Mouse (Mus musculus): ENCODE results near the gene Lin28a. TPM values are rescaled to one million over a fixed set of nuclear protein-coding genes. Genes with fewer than 3 reads are reported as not detected.
A peak's percentile ranks its signal among the peaks of the same experiment; 100 is the strongest.

The Lin28a gene
- polyA plus RNA-seq, 1 experiment from 2014 or later, result 0.15 TPM

DNA sequence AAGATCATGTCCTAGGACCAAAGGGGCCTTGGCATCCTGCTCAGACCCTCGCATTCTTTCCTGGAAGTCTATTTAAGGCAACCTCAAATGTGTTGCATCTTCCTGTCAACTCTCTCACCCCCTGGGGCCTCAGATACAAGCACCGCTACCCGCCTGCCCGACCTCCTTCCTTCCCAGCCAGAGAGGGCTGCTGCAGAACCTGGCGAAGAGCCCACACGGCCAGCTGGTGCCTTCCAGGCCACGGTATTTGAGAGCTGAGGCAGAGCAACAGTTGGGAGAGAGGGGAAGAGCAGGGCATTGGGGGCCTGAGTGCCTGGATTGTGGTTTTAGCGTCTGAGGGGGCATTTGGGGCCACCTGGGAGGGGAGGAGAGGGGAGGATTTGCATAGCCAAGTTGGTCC, 33.9 kb upstream of the Lin28a start:
- H3K4me3 ChIP-seq, result no peak overlapping the region
- H3K9ac ChIP-seq, result no peak overlapping the region
- no peak overlapping the region for H3K27ac ChIP-seq
- WGBS, result 25% methylated on average over 8 of the region's 8 CpGs
- ATAC-seq, result no peak
- no peaks in the 10 kb centered on the region for H3K27me3 ChIP-seq
- H3K4me1 ChIP-seq, result peaks cover 6% of the 10 kb centered on the region
- no peaks in the 10 kb centered on the region for H3K36me3 ChIP-seq (ENCODE audit: poor library complexity, severe bottlenecking)
- H3K9me3 ChIP-seq (replicated peaks), result no peaks in the 10 kb centered on the region
- no peak overlapping the region for H3K4me2 ChIP-seq

DNA sequence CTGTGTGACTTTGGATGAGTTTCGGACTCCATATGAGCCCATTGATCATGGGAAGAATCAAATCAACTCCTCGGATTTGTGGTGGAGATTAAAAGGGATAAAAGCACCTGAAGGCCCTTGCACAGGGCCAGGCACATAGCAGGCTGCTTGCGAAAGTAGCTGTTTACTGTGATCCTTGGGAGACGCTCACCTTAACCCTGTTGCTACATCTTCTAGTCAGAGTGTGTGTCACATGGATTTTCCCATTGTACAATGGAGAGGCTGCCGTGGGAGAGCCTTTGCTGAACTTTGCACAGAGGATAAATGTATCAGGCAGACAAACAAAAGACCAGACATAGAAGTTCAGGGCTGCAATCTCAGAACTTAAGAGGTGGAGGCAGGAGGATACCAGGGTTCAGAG, 33.3 kb upstream of the Lin28a start:
- no peak for ATAC-seq
- H3K27ac ChIP-seq, result no peak overlapping the region
- no peak overlapping the region for H3K9ac ChIP-seq
- peaks cover 6% of the 10 kb centered on the region for H3K4me1 ChIP-seq
- H3K36me3 ChIP-seq (ENCODE audit: poor library complexity, severe bottlenecking), result no peaks in the 10 kb centered on the region
- no peaks in the 10 kb centered on the region for H3K9me3 ChIP-seq (replicated peaks)
- no peaks in the 10 kb centered on the region for H3K27me3 ChIP-seq
- no peak overlapping the region for H3K4me3 ChIP-seq
- WGBS, result 82% methylated on average over 5 of the region's 5 CpGs
- no peak overlapping the region for H3K4me2 ChIP-seq

DNA sequence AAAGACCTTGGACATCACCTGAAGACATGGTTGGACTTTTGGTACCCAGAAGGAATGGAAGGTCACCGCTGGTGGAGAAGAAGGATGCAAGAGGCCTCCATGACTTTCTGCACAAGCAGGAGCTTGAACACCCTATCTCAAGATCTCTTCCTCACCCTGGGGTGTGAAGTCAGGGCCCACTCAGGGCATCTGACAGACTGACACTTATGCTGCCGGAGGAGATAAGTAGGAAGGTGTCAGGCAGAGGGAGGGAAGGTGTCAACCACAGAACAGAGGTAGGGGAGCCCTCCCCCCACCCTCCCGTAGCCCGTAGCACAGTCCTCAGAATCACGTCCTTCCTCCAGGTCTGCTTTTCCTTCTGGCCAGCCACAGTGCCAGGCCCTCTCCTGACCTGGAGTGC, 29.0 kb upstream of the Lin28a start:
- 86% methylated on average over 5 of the region's 5 CpGs for WGBS
- Histone ChIP-seq H3K4me3 (no peak overlapping the region), H3K9ac (no peak overlapping the region), H3K27me3 (no peaks in the 10 kb centered on the region), H3K9me3 (replicated peaks) (no peaks in the 10 kb centered on the region), H3K4me1 (peaks cover 2% of the 10 kb centered on the region), H3K4me2 (no peak overlapping the region), H3K27ac (no peak overlapping the region), H3K36me3 (ENCODE audit: poor library complexity, severe bottlenecking) (no peaks in the 10 kb centered on the region)
- ATAC-seq, result no peak

GRCm38 (mm10) chr4:134043041-134043440, 24.4 kb upstream of the Lin28a start:
- peaks cover 6% of the 10 kb centered on the region; the same call in 1 of the 2 replicates for H3K4me1 ChIP-seq
- ATAC-seq, result no peak
- no peaks in the 10 kb centered on the region for H3K9me3 ChIP-seq (replicated peaks)
- no peak overlapping the region for H3K4me2 ChIP-seq
- H3K9ac ChIP-seq, result no peak overlapping the region
- no peak overlapping the region for H3K27ac ChIP-seq
- 63% methylated on average over 2 of the region's 2 CpGs for WGBS
- no peaks in the 10 kb centered on the region for H3K27me3 ChIP-seq
- H3K36me3 ChIP-seq (ENCODE audit: poor library complexity, severe bottlenecking), result no peaks in the 10 kb centered on the region
- no peak overlapping the region for H3K4me3 ChIP-seq

DNA sequence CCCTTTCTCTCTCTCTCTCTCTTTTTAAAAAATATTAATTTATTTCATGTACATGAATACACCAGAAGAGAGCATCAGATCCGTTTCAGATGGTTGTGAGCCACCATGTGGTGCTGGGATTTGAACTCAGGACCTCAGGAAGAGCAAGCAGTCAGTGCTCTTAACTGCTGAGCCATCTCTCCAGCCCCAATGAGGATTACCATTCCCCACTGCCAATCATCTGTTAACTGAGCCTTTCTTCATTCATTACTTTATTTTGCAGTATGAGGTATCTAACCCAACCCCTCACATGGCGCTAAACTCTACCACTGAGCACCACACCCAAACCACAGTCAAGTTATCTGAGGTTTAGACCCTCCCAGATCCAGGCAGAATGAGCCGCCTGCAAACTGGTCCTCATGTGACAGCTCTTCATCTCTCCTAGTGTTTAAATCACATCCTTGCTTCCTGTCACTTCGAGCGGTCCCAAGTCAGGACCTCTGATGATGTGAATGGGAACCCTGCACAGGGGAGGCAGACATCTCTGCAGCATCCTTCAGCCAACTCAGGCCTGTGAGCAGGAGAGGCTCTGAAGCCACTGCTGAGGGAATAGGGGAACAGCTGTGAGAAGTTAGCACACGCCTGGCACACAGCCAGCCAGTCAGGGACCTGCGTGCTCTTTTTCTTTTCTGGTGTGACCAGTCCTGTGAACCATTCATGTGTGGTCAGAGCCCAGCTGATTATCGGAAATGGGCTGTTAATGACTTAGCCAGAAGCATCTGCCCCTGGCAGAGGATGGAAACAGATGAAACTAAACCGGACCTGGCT, 22.9 kb upstream of the Lin28a start:
- H3K27me3 ChIP-seq, result no peaks in the 10 kb centered on the region
- H3K9me3 ChIP-seq (replicated peaks), result no peaks in the 10 kb centered on the region

GRCm38 (mm10) chr4:134035953-134036352, 17.3 kb upstream of the Lin28a start:
- peak; percentile 51; the same call in 1 of the 2 replicates for ATAC-seq

More for the DNA sequence above, 22.9 kb upstream of the Lin28a start:
- Histone ChIP-seq H3K36me3 (ENCODE audit: poor library complexity, severe bottlenecking) (no peaks in the 10 kb centered on the region), H3K4me2 (no peak overlapping the region), H3K27ac (peak overlapping the region; percentile 40; the same call in 1 of the 2 replicates), H3K4me1 (peaks cover 6% of the 10 kb centered on the region; the same call in 1 of the 2 replicates), H3K4me3 (no peak overlapping the region), H3K9ac (no peak overlapping the region)
- ATAC-seq, result no peak
- WGBS, result 62% methylated on average over 9 of the region's 9 CpGs

DNA sequence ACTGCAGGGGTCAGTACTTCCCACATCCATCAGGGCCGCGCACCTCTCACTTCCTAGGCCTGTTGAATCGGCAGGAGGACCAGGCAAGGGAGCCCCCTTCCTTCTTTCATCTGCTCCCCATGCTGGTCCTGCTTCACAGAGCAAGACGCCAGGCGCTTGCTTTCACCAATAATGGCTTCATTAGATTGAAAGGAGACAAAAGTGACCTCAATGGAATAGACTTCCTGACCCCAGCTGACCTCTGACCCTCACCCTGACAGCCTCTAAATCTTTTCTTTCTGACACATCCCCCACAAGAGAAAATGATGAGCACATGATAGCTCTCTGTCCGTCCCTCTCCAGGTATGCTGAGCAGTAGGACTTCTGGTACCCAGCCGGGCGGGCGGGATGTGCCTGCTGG, 7.2 kb upstream of the Lin28a start:
- no peak overlapping the region for H3K4me3 ChIP-seq
- ATAC-seq, result no peak
- H3K27me3 ChIP-seq, result no peaks in the 10 kb centered on the region
- H3K27ac ChIP-seq, result no peak overlapping the region
- no peaks in the 10 kb centered on the region for H3K4me1 ChIP-seq
- no peaks in the 10 kb centered on the region for H3K9me3 ChIP-seq (replicated peaks)
- H3K4me2 ChIP-seq, result no peak overlapping the region
- H3K9ac ChIP-seq, result no peak overlapping the region
- H3K36me3 ChIP-seq (ENCODE audit: poor library complexity, severe bottlenecking), result no peaks in the 10 kb centered on the region
- WGBS, result 26% methylated on average over 9 of the region's 9 CpGs

More at GRCm38 (mm10) chr4:134035953-134036352, 17.3 kb upstream of the Lin28a start:
- no peak overlapping the region for H3K4me3 ChIP-seq
- H3K27ac ChIP-seq, result no peak overlapping the region
- H3K27me3 ChIP-seq, result peaks cover 4% of the 10 kb centered on the region; the same call in 1 of the 2 replicates
- 3% methylated on average over 16 of the region's 16 CpGs for WGBS
- H3K4me2 ChIP-seq, result peak overlapping the region; percentile 22; the same call in 1 of the 2 replicates
- no peaks in the 10 kb centered on the region for H3K4me1 ChIP-seq
- H3K9ac ChIP-seq, result no peak overlapping the region
- H3K36me3 ChIP-seq (ENCODE audit: poor library complexity, severe bottlenecking), result no peaks in the 10 kb centered on the region
- no peaks in the 10 kb centered on the region for H3K9me3 ChIP-seq (replicated peaks)

DNA sequence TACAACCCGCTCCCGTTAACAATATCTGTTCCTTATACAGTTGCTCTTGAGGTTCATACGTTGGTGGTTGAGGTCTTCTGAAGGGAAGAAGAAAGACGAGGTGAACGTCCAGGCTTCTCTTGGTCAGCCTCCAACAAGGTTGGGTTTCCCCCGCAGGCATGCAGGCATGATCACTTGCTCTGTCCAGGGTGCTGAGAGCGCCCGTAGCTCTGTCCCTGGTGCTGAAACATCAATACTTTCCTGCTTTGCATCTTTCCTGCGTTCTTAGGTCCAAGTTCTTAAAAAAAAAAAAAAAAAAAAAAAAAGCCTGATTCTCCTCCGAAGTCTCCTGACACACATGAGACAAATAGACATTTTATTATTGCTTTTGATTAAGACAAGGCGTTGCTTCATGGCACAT, 2.0 kb upstream of the Lin28a start:
- H3K36me3 ChIP-seq (ENCODE audit: poor library complexity, severe bottlenecking), result no peaks in the 10 kb centered on the region
- H3K27me3 ChIP-seq, result peaks cover 41% of the 10 kb centered on the region
- no peak overlapping the region for H3K27ac ChIP-seq
- peak overlapping the region; percentile 58; the same call in 1 of the 2 replicates for H3K4me2 ChIP-seq
- WGBS, result 6% methylated on average over 11 of the region's 11 CpGs
- H3K9ac ChIP-seq, result no peak overlapping the region
- no peak overlapping the region for H3K4me3 ChIP-seq
- no peak for ATAC-seq
- peaks cover 44% of the 10 kb centered on the region for H3K4me1 ChIP-seq
- no peaks in the 10 kb centered on the region for H3K9me3 ChIP-seq (replicated peaks)

- peak overlapping the region; percentile 54 for H3K27ac ChIP-seq
- peaks cover 41% of the 10 kb centered on the region for H3K27me3 ChIP-seq
- no peak for ATAC-seq
- WGBS, result 2% methylated on average over 16 of the region's 16 CpGs
- H3K4me2 ChIP-seq, result peak overlapping the region; percentile 58
- H3K4me1 ChIP-seq, result peaks cover 44% of the 10 kb centered on the region
- H3K4me3 ChIP-seq, result peak overlapping the region; percentile 22
- H3K9ac ChIP-seq, result 0 out of 2 replicates have a peak overlapping the region, but pooled peaks have one; percentile 21
- H3K36me3 ChIP-seq (ENCODE audit: poor library complexity, severe bottlenecking), result no peaks in the 10 kb centered on the region
- no peaks in the 10 kb centered on the region for H3K9me3 ChIP-seq (replicated peaks)
Measured at GRCm38 (mm10) chr4:134019641-134020351, 1.2 kb upstream of the Lin28a start.

- no peaks in the 10 kb centered on the region for H3K36me3 ChIP-seq (ENCODE audit: poor library complexity, severe bottlenecking)
- H3K9me3 ChIP-seq (replicated peaks), result no peaks in the 10 kb centered on the region
- peaks cover 41% of the 10 kb centered on the region for H3K27me3 ChIP-seq
- H3K27ac ChIP-seq, result peak overlapping the region; percentile 54; the same call in 1 of the 2 replicates
- 0 out of 2 replicates have a peak overlapping the region, but pooled peaks have one; percentile 21 for H3K9ac ChIP-seq
- 4% methylated on average over 6 of the region's 10 CpGs for WGBS
- H3K4me1 ChIP-seq, result peaks cover 44% of the 10 kb centered on the region
- H3K4me3 ChIP-seq, result peak overlapping the region; percentile 22; the same call in 1 of the 2 replicates
- H3K4me2 ChIP-seq, result peak overlapping the region; percentile 58
- no peak for ATAC-seq
Measured at GRCm38 (mm10) chr4:134019210-134019609, 569 bp upstream of the Lin28a start.

DNA sequence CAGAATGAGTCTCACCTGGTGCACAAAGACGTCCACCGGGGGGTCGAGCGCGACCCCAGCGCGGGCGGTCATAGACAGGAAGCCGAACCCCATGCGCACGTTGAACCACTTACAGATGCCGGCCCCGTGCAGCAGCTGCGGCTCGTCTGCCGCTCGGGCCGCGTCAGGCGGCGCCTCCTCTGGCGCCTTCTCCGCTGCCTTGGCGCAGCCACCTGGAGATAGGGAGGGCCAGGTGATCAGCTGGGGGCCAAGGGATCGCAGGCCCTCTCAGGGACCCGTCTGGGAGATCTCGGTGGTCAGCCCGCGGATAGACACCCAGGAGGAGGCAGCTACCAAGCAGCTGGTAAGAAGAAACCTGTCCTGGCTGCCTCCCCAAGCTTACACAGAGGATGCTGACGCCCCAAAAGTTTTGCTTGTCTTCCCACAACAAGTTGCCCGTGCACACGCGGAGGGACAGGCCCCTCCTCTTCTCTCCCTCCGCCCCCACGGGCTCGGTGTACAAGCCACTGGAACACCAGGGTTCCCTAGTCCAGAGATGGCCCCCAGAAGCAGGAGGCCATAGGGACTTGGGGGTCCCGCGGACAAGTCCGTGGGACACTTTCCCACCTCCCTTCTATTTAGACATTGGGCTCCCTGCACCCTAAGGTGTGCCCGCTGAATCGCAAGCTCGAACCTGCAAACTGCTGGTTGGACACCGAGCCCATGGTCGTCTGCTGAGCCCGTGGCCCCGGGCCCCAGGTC, 433 bp downstream of the Lin28a start:
- peaks cover 41% of the 10 kb centered on the region for H3K27me3 ChIP-seq
- H3K4me3 ChIP-seq, result peak overlapping the region; percentile 30
- H3K36me3 ChIP-seq (ENCODE audit: poor library complexity, severe bottlenecking), result no peaks in the 10 kb centered on the region
- peak overlapping the region; percentile 58 for H3K4me2 ChIP-seq
- H3K9me3 ChIP-seq (replicated peaks), result no peaks in the 10 kb centered on the region
- H3K9ac ChIP-seq, result peak overlapping the region; percentile 30; the same call in 1 of the 2 replicates
- H3K4me1 ChIP-seq, result peaks cover 44% of the 10 kb centered on the region
- H3K27ac ChIP-seq, result no peak overlapping the region
- under 1% methylated on average over 44 of the region's 46 CpGs for WGBS
- ATAC-seq, result no peak
